Mouse (Mus musculus): Measurements from ENCODE around the gene Arhgef28.

Gene Arhgef28

GRCm38 (mm10) chr13:98205771-98206545, at the start of gene Arhgef28:
Gene Arhgef28 (minus strand): TSS chr13:98206439.
- peak; percentile 50 for DNase-seq (ENCODE audit: low spot score)

- peak; percentile 74 for DNase-seq (ENCODE audit: low spot score)
These were observed 48.7 kb upstream of the Arhgef28 start for GRCm38 (mm10) chr13:98254921-98255320.

DNA sequence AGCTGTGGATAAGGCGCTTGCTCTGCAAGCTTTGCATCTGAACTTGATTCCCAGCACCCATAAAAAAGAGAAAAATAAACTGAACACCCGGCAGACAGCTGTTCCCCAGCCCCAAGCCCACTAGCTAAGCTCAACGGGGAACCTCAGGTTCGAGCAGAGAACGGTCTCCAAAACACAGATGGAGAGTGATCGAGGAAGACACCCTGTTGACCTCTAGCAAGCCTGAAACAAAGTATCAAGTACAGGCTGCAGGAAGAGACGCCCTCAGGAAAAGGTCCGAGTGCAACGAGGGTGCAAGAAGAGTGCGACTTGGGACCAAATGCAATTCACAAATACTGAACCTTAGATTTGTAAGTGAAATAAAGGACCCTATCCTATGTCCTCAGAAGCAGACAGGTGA, 43.4 kb upstream of the Arhgef28 start:
- DNase-seq (ENCODE audit: low spot score), result no peak

GRCm38 (mm10) chr13:98245386-98245785, 39.1 kb upstream of the Arhgef28 start:
- DNase-seq (ENCODE audit: low spot score), result no peak

DNA sequence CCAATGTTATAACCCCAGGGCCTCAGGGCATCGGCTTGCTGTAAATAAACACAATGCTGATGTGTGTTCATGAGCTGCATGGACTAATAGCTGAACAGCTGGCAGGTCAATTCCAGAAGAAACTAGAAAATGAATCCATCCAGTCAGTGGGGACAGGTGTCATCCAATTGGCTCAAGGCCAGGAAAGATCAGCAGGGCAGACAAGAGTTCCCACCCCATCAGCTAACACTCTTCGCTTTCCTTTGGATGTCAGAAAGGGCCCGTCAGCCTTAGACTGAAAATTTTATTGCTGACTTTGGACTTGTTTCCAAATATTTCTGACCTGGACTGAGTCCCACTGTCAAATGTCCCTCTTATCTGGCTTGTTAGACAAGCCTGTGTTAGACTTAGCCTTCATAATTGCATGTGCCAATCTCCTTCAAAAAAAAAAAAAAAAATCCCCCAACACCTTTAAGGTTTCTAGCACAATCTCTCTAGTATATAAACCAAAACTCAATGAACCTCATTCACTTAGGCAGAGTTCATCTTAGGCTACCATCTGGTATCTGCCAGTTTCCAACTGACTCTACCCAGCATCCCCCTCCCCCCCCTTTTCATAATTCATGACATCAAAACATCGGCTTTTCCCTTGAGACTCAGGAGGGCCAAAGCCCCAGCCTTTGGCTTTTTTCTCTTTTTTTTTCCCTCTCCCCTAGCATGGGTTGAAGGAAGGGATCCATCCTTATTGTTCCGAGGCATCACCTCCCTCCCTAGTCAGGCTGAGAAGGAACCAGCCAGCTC, 38.5 kb upstream of the Arhgef28 start:
- no peak for DNase-seq (ENCODE audit: low spot score)

GRCm38 (mm10) chr13:98241531-98242282, 35.5 kb upstream of the Arhgef28 start:
- no peak for DNase-seq (ENCODE audit: low spot score)

DNA sequence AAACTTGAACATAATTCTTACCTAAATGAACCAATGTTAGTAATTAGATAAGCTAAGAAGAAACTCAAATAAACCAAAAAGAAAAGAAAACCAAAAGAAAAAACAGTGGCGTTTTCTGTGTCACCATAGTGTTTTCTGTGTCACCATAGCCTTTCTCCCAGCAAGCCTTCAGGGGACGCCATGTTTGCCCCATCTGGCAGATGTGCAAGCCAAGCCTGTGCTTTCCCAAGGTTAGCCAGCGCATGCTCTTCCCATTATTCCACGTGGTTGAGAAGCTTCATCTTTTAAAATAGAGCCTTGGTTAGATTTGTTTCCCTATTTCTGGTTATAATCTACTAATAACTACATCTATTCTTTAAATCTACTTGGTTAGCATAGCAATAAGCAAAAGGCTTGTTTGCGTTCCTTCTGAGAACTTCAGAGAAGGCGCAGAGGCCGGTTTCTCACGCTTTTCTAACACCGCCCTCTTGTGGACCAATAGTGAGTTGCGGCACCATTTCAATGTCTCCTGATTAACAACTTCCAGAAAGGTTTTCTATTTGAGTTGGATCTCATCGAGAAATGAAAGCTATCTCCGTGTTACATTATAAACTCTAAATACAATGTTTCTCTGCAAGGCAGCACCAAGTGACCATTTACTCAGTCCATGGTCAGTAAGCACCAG, 33.9 kb upstream of the Arhgef28 start:
- DNase-seq (ENCODE audit: low spot score), result peak; percentile 82

DNA sequence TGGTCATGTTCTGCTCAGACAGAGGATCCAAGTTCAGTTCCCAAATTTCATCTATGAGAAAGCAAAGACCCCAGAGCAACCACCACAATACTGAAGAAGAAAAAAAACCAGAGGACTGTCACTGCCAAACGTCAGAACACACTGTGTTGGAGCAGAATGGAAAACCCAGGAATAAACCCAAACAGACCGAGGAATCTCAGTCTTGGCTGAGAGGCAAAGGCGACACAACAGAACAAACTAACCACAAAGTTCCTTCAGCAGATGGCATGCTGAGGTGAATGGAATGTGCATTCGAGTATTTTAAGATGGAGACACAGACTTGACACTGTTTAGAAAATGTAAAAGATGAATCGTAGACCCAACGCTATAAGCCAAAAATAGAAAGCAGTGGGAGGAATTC, 29.2 kb upstream of the Arhgef28 start:
- peak; percentile 31 for DNase-seq (ENCODE audit: low spot score)

- no peak for DNase-seq (ENCODE audit: low spot score)
These were observed 24.3 kb upstream of the Arhgef28 start for GRCm38 (mm10) chr13:98230511-98230910.

DNA sequence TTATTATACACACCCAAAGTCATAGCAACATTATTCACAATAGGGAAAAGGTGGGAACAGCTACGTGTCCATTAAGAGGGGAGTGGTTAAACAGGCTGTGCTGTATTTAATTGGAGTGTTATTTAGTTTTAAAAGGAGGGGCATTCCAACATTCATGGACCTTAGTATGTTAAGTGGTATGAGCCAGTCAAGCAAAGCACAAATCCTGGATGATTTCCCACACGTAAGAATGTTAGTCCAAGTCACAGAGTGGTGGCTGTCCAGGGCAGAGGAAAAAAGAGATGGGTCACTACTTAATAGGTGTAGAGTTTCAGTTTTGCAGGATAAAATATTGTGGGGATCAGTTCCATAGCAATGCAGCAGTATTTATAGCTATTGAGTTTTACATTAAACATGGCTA, 20.0 kb upstream of the Arhgef28 start:
- DNase-seq (ENCODE audit: low spot score), result no peak

GRCm38 (mm10) chr13:98222848-98223247, 16.6 kb upstream of the Arhgef28 start:
- no peak for DNase-seq (ENCODE audit: low spot score)

- DNase-seq (ENCODE audit: low spot score), result no peak
These were observed 3.9 kb upstream of the Arhgef28 start for GRCm38 (mm10) chr13:98210137-98210536.

- peak; percentile 33 for DNase-seq (ENCODE audit: low spot score)
These were observed 2.6 kb upstream of the Arhgef28 start for GRCm38 (mm10) chr13:98208842-98209241.

DNA sequence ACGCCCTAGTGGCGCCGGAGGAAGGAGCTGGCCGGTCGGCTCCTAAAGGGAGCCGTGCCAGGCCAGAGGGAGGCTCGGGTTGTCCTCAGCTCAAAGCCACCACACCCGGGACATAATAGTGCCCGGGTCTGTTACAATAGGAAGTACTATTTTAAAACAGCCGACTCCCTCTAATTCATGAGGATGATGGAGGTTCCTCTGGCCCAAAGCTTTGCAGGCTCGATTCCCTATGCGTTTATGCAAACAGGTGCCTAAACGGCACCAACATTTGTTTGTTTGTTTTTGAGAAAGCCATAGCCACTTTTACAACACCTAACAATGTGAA, 269 bp upstream of the Arhgef28 start:
- no peak for DNase-seq (ENCODE audit: low spot score)

DNA sequence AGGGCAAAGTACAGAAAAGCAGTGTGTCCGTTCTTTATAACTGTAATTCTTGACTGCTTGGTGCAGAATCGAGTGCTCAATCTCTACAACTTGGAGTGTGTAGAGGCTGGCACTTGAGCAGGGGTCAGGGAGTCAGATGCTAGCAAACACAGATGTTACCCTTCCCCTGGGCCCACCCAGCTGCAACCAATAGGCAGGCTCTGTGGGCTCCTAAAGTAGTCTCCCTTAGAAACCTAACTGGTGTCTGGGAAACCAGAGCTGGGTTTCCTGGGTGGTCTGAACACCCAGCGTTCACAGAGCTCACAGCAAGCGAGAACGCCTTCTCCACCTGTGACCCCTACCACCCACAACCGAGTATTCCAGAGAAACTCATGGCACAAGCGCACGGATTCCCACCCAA, 1.1 kb downstream of the Arhgef28 start:
- DNase-seq (ENCODE audit: low spot score), result no peak

DNA sequence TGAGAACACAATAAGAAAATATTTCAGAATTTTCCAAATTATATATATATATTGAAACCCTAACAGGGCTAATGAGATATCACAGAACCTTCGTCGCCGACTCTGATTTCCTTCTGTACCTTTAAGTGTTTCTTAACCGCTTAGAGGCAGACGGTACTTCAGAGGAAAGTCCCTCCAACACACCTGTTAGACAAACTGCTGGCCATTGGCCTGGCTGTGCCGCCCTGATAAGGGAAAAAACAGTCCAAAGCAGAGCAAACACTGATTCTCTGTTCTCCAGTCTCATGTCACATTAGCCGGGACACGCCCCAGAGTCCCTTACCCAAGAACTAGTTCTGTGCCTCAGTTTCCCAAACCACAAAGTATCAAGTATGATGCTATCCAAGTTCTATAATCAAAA, 1.9 kb downstream of the Arhgef28 start:
- no peak for DNase-seq (ENCODE audit: low spot score)

DNA sequence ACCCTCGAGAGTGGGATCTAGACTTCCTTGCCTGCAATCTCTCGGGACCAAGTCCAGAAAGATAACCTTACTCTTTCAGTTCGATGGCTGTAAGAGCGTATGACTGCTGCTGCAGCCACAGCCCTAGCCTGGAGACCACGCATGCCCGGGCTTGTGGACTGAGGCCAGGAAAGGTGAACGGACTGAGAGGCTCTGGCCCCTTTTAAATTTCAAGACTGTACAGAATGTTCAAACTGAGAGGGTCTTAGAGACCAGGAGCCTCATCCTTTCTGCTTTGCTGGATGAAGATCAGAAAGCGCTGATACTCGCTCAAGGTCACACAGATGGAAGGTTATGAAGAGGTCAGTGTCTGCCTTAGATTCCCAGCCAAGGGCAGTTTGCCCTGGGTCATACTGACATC, 4.8 kb downstream of the Arhgef28 start:
- no peak for DNase-seq (ENCODE audit: low spot score)

DNA sequence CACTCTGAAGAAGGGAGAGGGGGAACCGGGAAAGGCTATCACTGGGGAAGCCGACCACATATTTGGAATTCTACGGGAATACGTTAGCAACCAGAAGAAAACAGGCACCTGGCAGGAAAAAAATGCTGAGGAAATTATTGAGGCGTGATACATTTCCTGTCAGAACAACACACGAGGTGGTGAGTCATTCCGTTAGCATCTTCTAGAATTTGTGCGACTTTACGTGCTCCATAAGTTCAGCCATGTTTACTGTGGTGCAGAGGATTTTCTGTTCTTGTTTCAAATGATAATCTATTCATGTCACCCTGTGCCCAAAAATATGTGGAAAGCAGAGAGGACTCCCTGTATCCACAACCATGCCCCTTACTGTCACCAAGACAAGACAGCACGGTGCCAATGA, 13.6 kb downstream of the Arhgef28 start:
- DNase-seq (ENCODE audit: low spot score), result no peak

- no peak for DNase-seq (ENCODE audit: low spot score)
These were observed 17.7 kb downstream of the Arhgef28 start for GRCm38 (mm10) chr13:98188500-98188899.

DNA sequence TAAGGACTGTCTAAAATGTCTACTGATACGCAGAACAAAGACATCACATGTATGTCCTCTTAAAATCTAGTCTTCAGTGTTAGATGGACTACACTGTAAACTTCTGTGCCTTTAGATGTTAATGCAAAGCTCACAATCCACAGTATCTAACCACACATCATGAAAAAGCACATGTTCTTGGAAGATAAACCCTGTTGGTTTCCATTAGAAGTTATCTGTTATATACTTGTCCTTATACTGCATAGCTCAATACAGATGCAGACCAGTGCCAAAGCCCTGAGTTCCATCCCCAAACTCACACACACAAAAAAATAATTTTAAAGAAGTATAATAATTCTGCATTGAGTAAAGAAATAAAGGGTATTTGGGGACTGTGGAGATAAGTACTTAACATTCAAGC, 18.3 kb downstream of the Arhgef28 start:
- DNase-seq (ENCODE audit: low spot score), result no peak

GRCm38 (mm10) chr13:98186179-98186578, 20.1 kb downstream of the Arhgef28 start:
- peak; percentile 56 for DNase-seq (ENCODE audit: low spot score)

- DNase-seq (ENCODE audit: low spot score), result no peak
These were observed 21.6 kb downstream of the Arhgef28 start for GRCm38 (mm10) chr13:98184632-98185031.

Data from layer of hippocampus, adult 11-12 months (tissue).